Mouse (Mus musculus) heart, postnatal 0 days (tissue): ENCODE results near the gene Mecr.

Experiments used
- CTCF ChIP-seq: IDR thresholded peaks from 2 replicates; pipeline ENCODE4 v1.5.1; 2016; ENCODE audit warnings: antibody characterized with exemption, control low read depth, low read depth
- EP300 ChIP-seq: IDR thresholded peaks from 2 replicates; pipeline ENCODE4 v1.6.1; 2016; ENCODE audit warnings: antibody characterized with exemption, low read depth

- TF ChIP-seq EP300 (no peak), CTCF (no peak)
Observed at GRCm38 (mm10) chr4:131812458-131812857, 30.8 kb upstream of the Mecr start.
